Mouse (Mus musculus): ENCODE data around the gene Tsfm.
"Not testable (repeated sequence)": the region's sequence is repeated elsewhere in the genome, so short reads cannot be mapped to it uniquely, and the experiment has no call there.

The Tsfm gene

GRCm38 (mm10) chr10:127063913-127064870 lies 33.6 kb upstream of the Tsfm start:
- peak; percentile 42 for DNase-seq (ENCODE audit: low spot score)

- peak; percentile 100 for DNase-seq (ENCODE audit: low spot score)
These were observed 32.7 kb upstream of the Tsfm start, which contains the start of gene Cdk4 for GRCm38 (mm10) chr10:127063239-127063872. TSS of gene Cdk4 (plus strand) at chr10:127063534.

- no peak for DNase-seq (ENCODE audit: low spot score)
These were observed 31.9 kb upstream of the Tsfm start for GRCm38 (mm10) chr10:127062503-127062902.

GRCm38 (mm10) chr10:127062101-127062500 lies 31.5 kb upstream of the Tsfm start:
- not testable (repeated sequence) for DNase-seq (ENCODE audit: low spot score)

GRCm38 (mm10) chr10:127061513-127061912 lies 30.9 kb upstream of the Tsfm start:
- no peak for DNase-seq (ENCODE audit: low spot score)

- no peak for DNase-seq (ENCODE audit: low spot score)
These were observed 30.4 kb upstream of the Tsfm start for GRCm38 (mm10) chr10:127061085-127061484.

- peak; percentile 85 for DNase-seq (ENCODE audit: low spot score)
These were observed 29.6 kb upstream of the Tsfm start, which contains the start of gene March9 for GRCm38 (mm10) chr10:127059968-127060916. TSS of gene March9 (minus strand) at chr10:127060184.

GRCm38 (mm10) chr10:127059174-127059967 lies 28.7 kb upstream of the Tsfm start:
- peak; percentile 47 for DNase-seq (ENCODE audit: low spot score)

GRCm38 (mm10) chr10:127058708-127059107 lies 28.1 kb upstream of the Tsfm start:
- DNase-seq (ENCODE audit: low spot score) = no peak

GRCm38 (mm10) chr10:127058161-127058560 lies 27.5 kb upstream of the Tsfm start:
- peak; percentile 73 for DNase-seq (ENCODE audit: low spot score)

- DNase-seq (ENCODE audit: low spot score) = no peak
These were observed 25.9 kb upstream of the Tsfm start for GRCm38 (mm10) chr10:127056490-127056889.

- no peak for DNase-seq (ENCODE audit: low spot score)
These were observed 24.8 kb upstream of the Tsfm start for GRCm38 (mm10) chr10:127055406-127055805.

- no peak for DNase-seq (ENCODE audit: low spot score)
These were observed 24.0 kb upstream of the Tsfm start for GRCm38 (mm10) chr10:127054646-127055045.

- DNase-seq (ENCODE audit: low spot score) = no peak
These were observed 19.5 kb upstream of the Tsfm start for GRCm38 (mm10) chr10:127050119-127050474.

GRCm38 (mm10) chr10:127049395-127050118 lies 18.9 kb upstream of the Tsfm start:
- DNase-seq (ENCODE audit: low spot score) = no peak

- no peak for DNase-seq (ENCODE audit: low spot score)
These were observed 18.2 kb upstream of the Tsfm start for GRCm38 (mm10) chr10:127048608-127049394.

- no peak for DNase-seq (ENCODE audit: low spot score)
These were observed 17.3 kb upstream of the Tsfm start, which contains the start of gene Cyp27b1 for GRCm38 (mm10) chr10:127047954-127048353. TSS of gene Cyp27b1 (plus strand) at chr10:127048250.

- DNase-seq (ENCODE audit: low spot score) = peak; percentile 87
These were observed 12.5 kb upstream of the Tsfm start for GRCm38 (mm10) chr10:127043187-127043586.

GRCm38 (mm10) chr10:127042468-127043115 lies 12.0 kb upstream of the Tsfm start:
- DNase-seq (ENCODE audit: low spot score) = peak; percentile 32
